Mouse (Mus musculus): ENCODE measurements around the gene Lyrm7.
"Not testable (repeated sequence)": the region's sequence is repeated elsewhere in the genome, so short reads cannot be mapped to it uniquely, and the experiment has no call there.

The Lyrm7 gene

DNA sequence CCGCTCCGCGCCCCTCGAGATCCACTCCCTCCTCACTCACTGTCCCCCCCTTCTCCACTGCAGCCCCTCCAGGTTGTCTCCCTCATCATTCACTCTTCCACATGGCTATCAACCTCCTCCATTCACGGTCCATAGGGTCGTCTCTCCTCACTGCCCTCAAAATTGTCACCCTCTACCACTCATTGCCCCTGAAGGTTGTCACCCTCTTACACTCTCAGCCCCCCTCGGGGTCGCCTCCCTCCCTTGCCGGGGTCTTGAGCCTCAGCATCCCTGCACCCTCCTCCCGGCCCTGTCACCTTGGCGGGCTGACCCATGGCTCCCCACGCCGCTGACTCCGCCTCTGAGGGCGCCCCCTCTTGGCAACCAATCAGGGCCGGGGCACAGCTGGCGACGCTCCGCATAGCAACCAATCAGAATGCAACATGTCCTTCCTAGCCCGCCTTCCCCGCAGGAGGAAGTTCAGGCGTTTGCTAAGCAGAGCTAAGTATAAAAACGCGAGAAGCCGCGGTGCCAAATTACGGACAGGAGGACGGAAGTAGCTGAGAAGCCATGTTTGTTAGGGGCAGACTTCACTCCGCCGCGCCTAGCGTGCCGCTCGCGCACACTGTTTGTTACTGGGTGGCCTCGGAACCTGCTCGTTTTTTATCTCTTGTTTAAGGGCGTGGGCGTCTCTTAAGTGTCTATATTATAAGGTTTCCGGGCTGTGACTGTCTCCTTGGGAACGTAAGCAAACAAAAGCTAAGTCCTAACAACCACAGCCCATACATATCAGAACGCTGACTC is at the start of gene Lyrm7:
Gene Lyrm7 (minus strand): TSS at position 661 of the 783 bp plus-strand sequence.
- peak; percentile 94 for DNase-seq (ENCODE audit: low read depth, low spot score)

GRCm38 (mm10) chr11:54910081-54910665 is 49.5 kb upstream of the Lyrm7 start:
- DNase-seq (ENCODE audit: low read depth, low spot score) = no peak

DNA sequence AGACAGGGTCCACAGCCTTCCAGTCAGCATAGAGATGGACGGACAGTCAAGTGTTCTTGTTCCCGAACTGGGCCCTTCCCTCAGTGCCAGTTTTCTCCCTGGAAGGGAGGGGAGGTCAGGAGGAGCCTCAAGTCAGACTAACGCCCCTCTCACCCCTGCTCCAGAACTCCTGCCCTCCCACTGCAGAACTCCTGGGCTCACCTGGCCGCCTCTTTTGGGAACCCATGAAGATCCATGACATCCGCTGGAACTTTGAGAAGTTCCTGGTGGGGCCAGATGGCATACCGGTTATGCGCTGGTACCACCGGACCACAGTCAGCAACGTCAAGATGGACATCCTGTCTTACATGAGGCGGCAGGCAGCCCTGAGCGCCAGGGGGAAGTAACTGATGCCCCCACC is 48.6 kb upstream of the Lyrm7 start:
- DNase-seq (ENCODE audit: low read depth, low spot score) = no peak

- no peak for DNase-seq (ENCODE audit: low read depth, low spot score)
These were observed 46.5 kb upstream of the Lyrm7 start for GRCm38 (mm10) chr11:54907259-54907658.

DNA sequence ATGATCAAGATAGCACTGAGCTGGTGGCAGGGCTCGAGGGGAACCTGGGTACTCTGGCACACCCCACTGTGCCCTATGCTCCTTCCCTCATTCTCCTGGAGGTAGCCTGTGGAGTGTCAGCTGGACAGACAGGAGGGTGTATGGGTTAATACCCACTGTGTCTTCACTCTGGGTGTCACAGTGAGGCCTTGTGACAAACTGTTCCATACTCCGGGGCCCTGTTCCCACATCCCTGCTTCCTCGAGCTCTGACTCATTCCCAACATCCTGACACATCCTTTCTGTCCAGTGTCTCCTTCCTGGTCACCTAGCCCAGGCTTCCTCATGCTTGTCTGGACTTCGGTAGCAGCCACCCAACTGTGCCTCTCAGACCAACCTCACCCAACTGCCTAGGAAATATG is 45.8 kb upstream of the Lyrm7 start:
- DNase-seq (ENCODE audit: low read depth, low spot score) = no peak

GRCm38 (mm10) chr11:54905931-54906330 is 45.2 kb upstream of the Lyrm7 start:
- DNase-seq (ENCODE audit: low read depth, low spot score) = no peak

DNA sequence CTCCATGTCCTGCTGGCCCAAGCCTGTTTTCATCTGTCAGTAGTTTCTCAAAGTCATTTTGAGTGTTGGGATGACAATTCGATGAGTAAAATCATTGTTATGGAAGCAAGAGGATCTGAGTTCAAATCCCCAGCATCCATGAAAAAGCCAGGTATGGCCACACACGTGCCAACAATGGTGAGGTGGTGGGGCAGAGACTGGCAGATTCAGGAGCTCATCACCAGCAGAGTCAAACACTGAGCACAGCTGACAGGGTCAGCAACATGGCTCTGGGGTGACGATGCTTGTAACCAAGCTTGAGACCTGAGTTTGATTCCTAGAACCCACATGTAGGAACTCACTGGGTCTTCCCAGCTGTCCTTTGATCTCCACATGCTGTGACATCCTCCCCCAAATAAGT is 44.4 kb upstream of the Lyrm7 start:
- DNase-seq (ENCODE audit: low read depth, low spot score) = no peak

DNA sequence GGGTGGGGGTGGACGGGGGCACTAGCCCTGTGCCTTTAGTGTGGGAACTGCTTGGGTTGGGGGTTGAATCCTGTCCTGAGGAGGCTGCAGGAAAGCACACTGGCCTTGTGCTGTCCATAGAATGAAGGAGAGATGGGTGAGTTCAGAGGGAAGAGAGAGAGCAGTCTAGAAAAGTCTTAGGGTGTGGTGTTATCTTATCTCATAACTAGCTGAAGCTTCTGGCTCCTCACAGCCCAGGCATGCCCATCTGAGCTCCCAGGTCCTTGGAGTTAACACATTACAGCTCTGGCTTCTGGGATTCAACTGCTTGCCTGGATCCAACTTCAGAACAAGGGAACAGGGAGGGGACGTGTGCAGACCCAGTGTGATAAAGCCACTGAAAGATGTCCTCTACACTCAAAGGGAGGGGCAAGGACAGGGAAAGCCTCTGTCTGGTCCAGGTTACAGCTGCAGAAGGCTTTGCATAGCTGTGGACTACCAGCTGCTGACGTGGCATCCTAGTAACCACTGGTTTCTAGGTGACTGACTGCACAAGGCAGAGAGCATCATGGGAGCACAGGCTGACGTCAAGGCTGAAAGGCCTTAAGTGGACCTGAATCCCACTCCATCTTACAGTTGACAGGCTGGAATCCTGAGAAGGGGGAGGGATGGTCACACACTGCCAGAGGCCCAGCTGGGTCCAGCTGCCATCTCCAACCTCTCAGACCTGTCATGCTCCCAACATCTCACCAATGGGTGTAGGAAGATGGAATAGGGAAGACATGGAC is 43.4 kb upstream of the Lyrm7 start:
- DNase-seq (ENCODE audit: low read depth, low spot score) = no peak

- DNase-seq (ENCODE audit: low read depth, low spot score) = no peak
These were observed 42.6 kb upstream of the Lyrm7 start for GRCm38 (mm10) chr11:54903339-54903738.

GRCm38 (mm10) chr11:54902333-54903323 is 41.9 kb upstream of the Lyrm7 start, which contains the start of gene Gpx3:
Gpx3 (plus strand) TSS chr11:54902453.
- DNase-seq (ENCODE audit: low read depth, low spot score) = peak; percentile 54

- DNase-seq (ENCODE audit: low read depth, low spot score) = no peak
These were observed 38.9 kb upstream of the Lyrm7 start for GRCm38 (mm10) chr11:54899657-54900056.

DNA sequence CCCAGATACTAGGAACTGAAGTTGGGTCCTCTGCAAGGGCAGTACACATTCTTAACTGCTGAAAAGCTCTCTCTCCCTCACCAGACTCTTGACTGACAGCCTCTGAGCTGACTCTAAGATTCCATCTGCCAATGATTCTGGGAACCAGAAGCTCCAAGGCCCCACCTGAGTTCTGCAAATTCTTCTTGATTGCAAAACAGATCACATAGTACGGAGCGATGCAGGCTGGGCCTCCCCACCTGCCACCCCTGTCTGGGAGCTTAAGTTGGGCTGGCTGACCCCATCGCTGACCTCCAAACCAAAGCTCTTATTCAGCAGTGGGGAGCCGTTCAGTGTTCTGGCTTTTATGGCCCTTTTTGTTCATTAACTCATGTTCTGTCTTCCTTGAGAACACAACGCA is 36.8 kb upstream of the Lyrm7 start:
- no peak for DNase-seq (ENCODE audit: low read depth, low spot score)

GRCm38 (mm10) chr11:54896646-54897045 is 35.9 kb upstream of the Lyrm7 start:
- not testable (repeated sequence) for DNase-seq (ENCODE audit: low read depth, low spot score)

DNA sequence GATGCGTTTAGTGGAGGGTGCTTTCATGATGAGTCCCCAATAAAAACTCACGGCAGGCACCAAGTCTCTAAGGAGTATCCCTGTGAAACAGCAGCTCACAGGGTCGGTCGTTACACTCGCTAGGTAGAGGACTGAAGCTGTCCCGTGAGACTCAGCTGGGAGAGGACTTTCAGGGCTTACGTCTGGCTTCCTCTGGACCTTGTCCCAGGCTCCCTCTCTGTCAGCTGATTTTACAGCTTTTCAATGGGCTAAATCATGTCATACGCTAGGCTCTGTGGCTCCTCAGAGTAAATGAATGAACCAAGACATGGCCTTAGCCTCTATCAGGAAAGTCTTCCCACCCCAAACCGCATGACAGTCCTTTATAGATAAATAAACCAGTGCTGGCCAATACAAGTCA is 33.9 kb upstream of the Lyrm7 start:
- no peak for DNase-seq (ENCODE audit: low read depth, low spot score)

DNA sequence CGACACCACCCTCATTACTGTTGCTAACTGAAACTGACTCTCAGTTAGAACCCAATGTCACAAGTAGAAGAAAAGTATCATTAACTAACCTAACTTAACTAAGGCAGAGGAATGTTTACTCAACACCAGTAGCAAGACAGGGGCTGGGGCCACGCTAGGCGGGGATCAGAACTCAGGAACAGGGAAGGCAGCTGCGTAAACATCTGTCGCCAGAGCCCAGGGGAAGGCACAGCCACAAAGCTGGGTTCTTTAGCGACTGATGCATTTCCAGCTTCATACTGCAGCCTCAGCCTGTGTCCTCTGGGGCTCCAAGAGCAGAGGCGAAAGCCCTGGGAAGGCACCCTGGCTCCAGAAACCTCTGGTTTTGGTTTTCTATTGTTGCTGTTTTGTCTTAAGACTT is 31.4 kb upstream of the Lyrm7 start:
- no peak for DNase-seq (ENCODE audit: low read depth, low spot score)

- DNase-seq (ENCODE audit: low read depth, low spot score) = no peak
These were observed 30.6 kb upstream of the Lyrm7 start for GRCm38 (mm10) chr11:54891341-54891740.

- DNase-seq (ENCODE audit: low read depth, low spot score) = no peak
These were observed 27.2 kb upstream of the Lyrm7 start for GRCm38 (mm10) chr11:54887927-54888326.

DNA sequence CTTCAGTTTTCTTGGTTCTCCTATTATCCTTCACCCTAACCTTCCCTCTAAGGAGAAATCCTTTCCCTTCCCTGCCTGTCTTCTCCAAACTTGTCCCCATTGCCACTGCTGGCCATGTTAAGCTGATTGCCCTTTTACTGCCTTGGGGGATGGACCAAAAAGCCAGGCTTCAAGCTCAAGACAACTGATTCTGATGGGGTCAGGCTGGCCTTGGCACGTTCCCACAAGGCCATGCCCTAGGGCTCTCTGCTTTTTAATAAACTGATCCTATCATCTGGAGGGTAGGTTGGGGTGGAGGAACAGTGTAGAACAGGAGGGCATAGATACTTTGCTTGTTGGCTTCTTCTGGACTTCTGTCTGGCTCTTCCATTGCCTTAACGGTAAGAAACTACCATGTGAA is 24.7 kb upstream of the Lyrm7 start:
- no peak for DNase-seq (ENCODE audit: low read depth, low spot score)

DNA sequence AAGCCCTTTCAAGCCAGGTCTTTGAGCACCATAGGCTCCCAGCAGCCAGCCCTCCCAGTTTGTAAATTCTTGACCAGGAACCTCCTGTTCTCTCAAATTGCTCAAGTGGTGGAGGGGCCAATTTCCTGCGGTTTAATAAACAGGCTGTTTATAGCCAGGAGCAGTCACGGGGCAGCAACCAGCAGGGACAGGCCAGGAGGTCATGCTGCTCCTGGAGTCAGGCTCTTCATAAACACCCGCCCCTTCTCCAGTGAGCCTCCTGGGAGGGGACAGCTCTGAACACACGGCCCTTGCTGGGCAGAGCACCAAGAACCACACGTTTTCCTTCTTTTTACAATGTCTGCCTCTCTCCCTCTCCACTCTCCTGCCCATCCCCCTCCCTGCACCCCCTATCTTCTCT is 24.2 kb upstream of the Lyrm7 start:
- no peak for DNase-seq (ENCODE audit: low read depth, low spot score)

DNA sequence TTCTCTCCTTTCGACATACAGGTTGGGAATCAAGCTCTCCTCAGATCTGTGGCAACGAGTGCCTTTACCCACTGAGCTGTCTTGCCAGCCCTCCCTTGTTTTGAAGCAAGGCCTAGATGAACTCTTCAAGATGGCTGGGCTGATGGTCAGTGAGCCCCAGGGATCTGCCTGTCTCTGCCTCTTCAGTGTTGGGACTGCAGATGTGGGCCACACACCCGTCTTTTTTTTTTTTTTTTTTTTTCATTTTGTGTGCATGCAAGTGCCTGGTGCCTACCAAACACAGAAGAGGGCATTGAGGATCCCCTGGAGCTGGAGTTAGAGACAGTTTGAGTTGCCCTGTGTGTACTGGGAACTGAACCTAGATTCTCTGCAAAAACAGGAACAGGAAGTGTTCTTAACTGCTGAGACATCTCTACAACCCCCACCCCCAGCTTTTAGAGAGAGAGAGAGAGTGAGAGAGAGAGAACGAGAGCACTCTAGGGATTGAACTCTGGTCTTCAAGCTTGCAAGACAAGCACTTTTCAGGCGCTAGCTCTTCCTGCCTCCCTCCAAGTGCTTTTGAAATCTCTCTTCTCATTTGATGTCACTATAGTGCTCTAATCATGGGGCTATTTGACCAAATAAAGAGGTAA is 23.6 kb upstream of the Lyrm7 start:
- no peak for DNase-seq (ENCODE audit: low read depth, low spot score)

DNA sequence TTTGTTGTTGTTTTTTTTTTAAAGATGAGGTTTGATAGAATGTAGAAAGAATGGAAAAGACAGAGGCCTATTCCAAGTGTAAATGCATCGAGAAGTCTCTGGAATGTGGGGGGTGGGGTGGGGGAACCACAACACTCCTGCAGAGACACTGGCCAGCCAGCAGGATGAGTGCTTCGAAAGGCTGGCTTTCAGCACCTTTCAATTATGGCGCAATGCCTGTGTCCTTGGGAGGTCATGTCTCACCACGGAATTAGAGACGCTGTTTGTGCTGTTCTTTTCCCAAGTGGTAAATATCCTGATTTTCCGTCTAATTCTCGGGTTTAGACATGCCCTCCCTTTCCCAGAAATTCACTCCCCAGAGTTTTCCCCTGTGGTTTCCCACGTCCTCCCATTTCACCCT is 22.0 kb upstream of the Lyrm7 start:
- DNase-seq (ENCODE audit: low read depth, low spot score) = no peak
